Mouse (Mus musculus) lung, postnatal 0 days (tissue): ENCODE measurements around the gene Zfp617. TPM values are rescaled to one million over a fixed set of nuclear protein-coding genes. Genes with fewer than 3 reads are reported as not detected.
"Not testable (repeated sequence)": the region's sequence is repeated elsewhere in the genome, so short reads cannot be mapped to it uniquely, and the experiment has no call there.

Experiments used
- ATAC-seq: fragments of 200-750 bp; cut with Nextera tagmentation; 2 replicates; pipeline ENCODE4 v1.8.0; 2017; ENCODE audit warnings: moderate library complexity
- DNase-seq: peaks from one replicate; pipeline ENCODE4 v3.0.0-alpha.2; 2016; ENCODE audit warnings: low spot score
- H3K27ac ChIP-seq: fragments of 300-500 bp; sonication (generic); 2 replicates; pipeline ENCODE4 v1.5.1; 2014; ENCODE audit warnings: antibody characterized with exemption, mild to moderate bottlenecking, low read length, mixed read lengths
- H3K27me3 ChIP-seq: fragments of 300-500 bp; sonication (generic); replicated peaks from 2 replicates; pipeline ENCODE4 v1.6.1; 2014; ENCODE audit warnings: low read length, mixed read lengths; ENCODE audit not compliant: insufficient read depth
- H3K36me3 ChIP-seq: fragments of 300-500 bp; sonication (generic); 2 replicates; pipeline ENCODE4 v1.6.1; 2014; ENCODE audit warnings: low read length, mixed read lengths; ENCODE audit not compliant: insufficient read depth
- H3K4me1 ChIP-seq: fragments of 300-500 bp; sonication (generic); 2 replicates; pipeline ENCODE4 v1.6.1; 2014; ENCODE audit warnings: antibody characterized with exemption, low read depth, low read length, mixed read lengths; ENCODE audit not compliant: insufficient read depth
- H3K4me2 ChIP-seq: fragments of 300-500 bp; sonication (generic); replicated peaks from 2 replicates; pipeline ENCODE4 v1.6.1; 2014; ENCODE audit warnings: low read depth, mild to moderate bottlenecking, low read length, moderate library complexity, mixed read lengths
- H3K4me3 ChIP-seq: fragments of 300-500 bp; sonication (generic); 2 replicates; pipeline ENCODE4 v1.5.1; 2014; ENCODE audit warnings: low read depth, low read length
- H3K9ac ChIP-seq: fragments of 300-500 bp; sonication (generic); replicated peaks from 2 replicates; pipeline ENCODE4 v1.6.1; 2014; ENCODE audit warnings: low read depth, mild to moderate bottlenecking
- H3K9me3 ChIP-seq: fragments of 300-500 bp; sonication (generic); 2 replicates; pipeline ENCODE4 v1.6.1; 2016; ENCODE audit warnings: low read length, mixed read lengths
- CTCF ChIP-seq: IDR thresholded peaks from 2 replicates; pipeline ENCODE4 v1.5.1; 2016; ENCODE audit warnings: antibody characterized with exemption, mild to moderate bottlenecking
- EP300 ChIP-seq: IDR thresholded peaks from 2 replicates; pipeline ENCODE4 v1.6.1; 2016; ENCODE audit warnings: antibody characterized with exemption, mild to moderate bottlenecking, control low read depth
- WGBS: fragments of 180-500 bp; shearing (Covaris S2); extraction: QIAGEN DNeasy Blood & Tissue Kit; methylation state at CpG from one replicate; pipeline ENCODE4 v1.1.7; 2014; 5-methylcytosine and 5-hydroxymethylcytosine counted together
- polyA plus RNA-seq: library from polyadenylated mRNA; unstranded; fragments of >200 nt; fragmentation: Nextera tagmentation; extraction: Ambion mirVana; gene quantifications from 2 replicates; pipeline ENCODE4 v1.2.1, GENCODE M21; 2015

Gene Zfp617
- 11.9 and 12.9 TPM in 2 replicates for polyA plus RNA-seq

GRCm38 (mm10) chr8:71908309-71909261 lies at the start of gene Zfp617, which contains the start of gene Zfp882:
Gene Zfp617 (plus strand): TSS chr8:71908635.
Gene Zfp882 (plus strand): TSS chr8:71908608.
- H3K27me3 ChIP-seq, result no peaks in the 10 kb centered on the region
- TF ChIP-seq CTCF, result peak; percentile 84
- TF ChIP-seq EP300, result no peak
- H3K9me3 ChIP-seq, result no peaks in the 10 kb centered on the region
- no peaks in the 10 kb centered on the region for H3K36me3 ChIP-seq
- H3K27ac ChIP-seq, result peak within 1 kb of the TSS; percentile 95
- no peaks in the 10 kb centered on the region for H3K4me1 ChIP-seq
- peak within 1 kb of the TSS; percentile 63 for H3K4me2 ChIP-seq
- peak; percentile 92 for DNase-seq
- WGBS, result 4% methylated on average over 47 of the region's 47 CpGs
- H3K4me3 ChIP-seq, result peak within 1 kb of the TSS; percentile 77
- ATAC-seq, result peak; percentile 96
- H3K9ac ChIP-seq, result peak within 1 kb of the TSS; percentile 78

GRCm38 (mm10) chr8:71861551-71861950 lies 46.9 kb upstream of the Zfp617 start:
- not testable (repeated sequence) for H3K27me3 ChIP-seq, DNase-seq, H3K9ac ChIP-seq, H3K4me1 ChIP-seq, H3K36me3 ChIP-seq, H3K4me3 ChIP-seq, H3K27ac ChIP-seq, ATAC-seq, H3K9me3 ChIP-seq, H3K4me2 ChIP-seq
- 76% methylated on average over 1 of the region's 1 CpGs for WGBS

GRCm38 (mm10) chr8:71862038-71862437 lies 46.4 kb upstream of the Zfp617 start:
- not testable (repeated sequence) for H3K27me3 ChIP-seq, ATAC-seq

GRCm38 (mm10) chr8:71881618-71882274 lies 26.7 kb upstream of the Zfp617 start, which contains the start of gene Zfp709:
Gene Zfp709 (plus strand): TSS chr8:71882019.
- TF ChIP-seq EP300 (no peak), CTCF (no peak)
- no peaks in the 10 kb centered on the region for H3K27me3 ChIP-seq
- peak within 1 kb of the TSS; percentile 95 for H3K4me2 ChIP-seq
- H3K9me3 ChIP-seq, result peaks cover 13% of the 10 kb centered on the region; the same call in 1 of the 2 replicates
- H3K27ac ChIP-seq, result peak within 1 kb of the TSS; percentile 74
- no peaks in the 10 kb centered on the region for H3K4me1 ChIP-seq
- ATAC-seq (peak; percentile 96), DNase-seq (peak; percentile 87)
- 5% methylated on average over 45 of the region's 45 CpGs for WGBS
- no peaks in the 10 kb centered on the region for H3K36me3 ChIP-seq
- H3K4me3 ChIP-seq, result peak within 1 kb of the TSS; percentile 58
- peak within 1 kb of the TSS; percentile 74 for H3K9ac ChIP-seq

More at GRCm38 (mm10) chr8:71862038-71862437, 46.4 kb upstream of the Zfp617 start:
- not testable (repeated sequence) for H3K36me3 ChIP-seq, DNase-seq, H3K9me3 ChIP-seq, H3K4me3 ChIP-seq, H3K9ac ChIP-seq, H3K27ac ChIP-seq, H3K4me2 ChIP-seq, H3K4me1 ChIP-seq

GRCm38 (mm10) chr8:71900666-71901065 lies 7.8 kb upstream of the Zfp617 start:
- WGBS, result 40% methylated on average over 10 of the region's 11 CpGs
- H3K9me3 ChIP-seq, DNase-seq, H3K4me3 ChIP-seq, H3K9ac ChIP-seq, H3K27ac ChIP-seq, H3K4me1 ChIP-seq, ATAC-seq, H3K27me3 ChIP-seq, H3K4me2 ChIP-seq, H3K36me3 ChIP-seq: not testable (repeated sequence)

- H3K4me1 ChIP-seq, ATAC-seq, DNase-seq, H3K27me3 ChIP-seq, H3K27ac ChIP-seq, H3K9me3 ChIP-seq, H3K4me2 ChIP-seq, H3K4me3 ChIP-seq, H3K36me3 ChIP-seq, H3K9ac ChIP-seq: not testable (repeated sequence)
- WGBS, result 29% methylated on average over 1 of the region's 1 CpGs
These were observed 5.4 kb upstream of the Zfp617 start for GRCm38 (mm10) chr8:71903084-71903483.
